Mouse (Mus musculus): Measurements from ENCODE around the gene Nkx3-2. TPM values are rescaled to one million over a fixed set of nuclear protein-coding genes. Genes with fewer than 3 reads are reported as not detected.

Gene Nkx3-2
- polyA plus RNA-seq, 1 experiment from 2014 or later = 0.27 TPM

- H3K27ac ChIP-seq (ENCODE audit: low read depth, low read length) = no peak overlapping the region
- H3K4me2 ChIP-seq = no peak overlapping the region
- no peak overlapping the region for H3K4me3 ChIP-seq (ENCODE audit: low read depth, low read length)
- no peaks in the 10 kb centered on the region for H3K36me3 ChIP-seq (ENCODE audit: control insufficient read depth, insufficient read depth, low read length)
- H3K27me3 ChIP-seq (ENCODE audit: control insufficient read depth, insufficient read depth, low read length) = peaks cover 96% of the 10 kb centered on the region
- DNase-seq (ENCODE audit: low spot score, missing footprints) (peak; percentile 88), ATAC-seq (ENCODE audit: low FRiP score) (no peak)
- 6% methylated on average over 5 of the region's 5 CpGs for WGBS
- no peaks in the 10 kb centered on the region for H3K9me3 ChIP-seq (ENCODE audit: control insufficient read depth, low read length)
- H3K9ac ChIP-seq (ENCODE audit: low read length) = no peak overlapping the region
- H3K4me1 ChIP-seq (ENCODE audit: control insufficient read depth, insufficient read depth, low read length) = peaks cover 3% of the 10 kb centered on the region
Observed at GRCm38 (mm10) chr5:41757338-41757737, 7.0 kb downstream of the Nkx3-2 start.

- no peaks in the 10 kb centered on the region for H3K9me3 ChIP-seq (ENCODE audit: control insufficient read depth, low read length)
- no peak overlapping the region for H3K4me2 ChIP-seq
- no peak overlapping the region for H3K27ac ChIP-seq (ENCODE audit: low read depth, low read length)
- 5% methylated on average over 4 of the region's 4 CpGs for WGBS
- no peak overlapping the region for H3K9ac ChIP-seq (ENCODE audit: low read length)
- H3K4me3 ChIP-seq (ENCODE audit: low read depth, low read length) = no peak overlapping the region
- peaks cover 2% of the 10 kb centered on the region for H3K4me1 ChIP-seq (ENCODE audit: control insufficient read depth, insufficient read depth, low read length)
- peaks cover 96% of the 10 kb centered on the region for H3K27me3 ChIP-seq (ENCODE audit: control insufficient read depth, insufficient read depth, low read length)
- H3K36me3 ChIP-seq (ENCODE audit: control insufficient read depth, insufficient read depth, low read length) = no peaks in the 10 kb centered on the region
- DNase-seq (ENCODE audit: low spot score, missing footprints) (peak; percentile 86), ATAC-seq (ENCODE audit: low FRiP score) (no peak)
Observed at GRCm38 (mm10) chr5:41756396-41756795, 7.9 kb downstream of the Nkx3-2 start.

DNA sequence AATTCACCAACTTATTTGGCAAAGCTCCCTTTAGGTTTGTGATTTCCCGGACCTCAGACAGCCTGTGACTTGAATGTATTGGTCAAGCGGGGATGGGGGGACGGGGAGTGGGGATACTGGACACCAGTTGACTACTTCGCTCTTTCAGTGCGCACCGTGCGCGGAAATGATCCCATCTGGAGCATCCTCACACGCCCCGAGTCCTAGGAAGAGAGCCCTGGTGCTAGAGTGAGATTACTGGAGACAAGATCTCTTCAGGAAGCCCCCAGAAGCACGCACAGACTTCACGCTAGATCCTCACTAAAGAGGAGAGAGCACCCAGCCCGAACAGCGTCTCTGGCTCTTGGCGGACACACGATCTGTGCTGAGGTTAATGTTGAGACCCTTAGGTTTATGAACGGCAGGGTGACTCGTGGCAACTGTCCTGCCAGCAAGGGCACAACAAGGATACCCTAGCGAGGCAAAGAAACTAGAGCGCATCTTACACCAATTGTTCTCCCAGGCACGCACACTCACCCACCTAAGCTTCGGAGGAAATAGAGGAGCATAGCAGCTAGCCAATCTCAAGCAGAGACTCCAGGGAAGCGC, 8.8 kb downstream of the Nkx3-2 start:
- H3K36me3 ChIP-seq (ENCODE audit: control insufficient read depth, insufficient read depth, low read length) = no peaks in the 10 kb centered on the region
- no peaks in the 10 kb centered on the region for H3K9me3 ChIP-seq (ENCODE audit: control insufficient read depth, low read length)
- H3K27ac ChIP-seq (ENCODE audit: low read depth, low read length) = no peak overlapping the region
- under 1% methylated on average over 23 of the region's 23 CpGs for WGBS
- ATAC-seq (ENCODE audit: low FRiP score) (no peak), DNase-seq (ENCODE audit: low spot score, missing footprints) (peak; percentile 94)
- H3K4me1 ChIP-seq (ENCODE audit: control insufficient read depth, insufficient read depth, low read length) = no peaks in the 10 kb centered on the region; the same call in 1 of the 2 replicates
- H3K27me3 ChIP-seq (ENCODE audit: control insufficient read depth, insufficient read depth, low read length) = peaks cover 97% of the 10 kb centered on the region
- H3K4me2 ChIP-seq = no peak overlapping the region
- no peak overlapping the region for H3K9ac ChIP-seq (ENCODE audit: low read length)
- no peak overlapping the region for H3K4me3 ChIP-seq (ENCODE audit: low read depth, low read length)

- H3K4me2 ChIP-seq = no peak overlapping the region
- H3K4me1 ChIP-seq (ENCODE audit: control insufficient read depth, insufficient read depth, low read length) = no peaks in the 10 kb centered on the region; the same call in 1 of the 2 replicates
- H3K9ac ChIP-seq (ENCODE audit: low read length) = no peak overlapping the region
- H3K27me3 ChIP-seq (ENCODE audit: control insufficient read depth, insufficient read depth, low read length) = peaks cover 97% of the 10 kb centered on the region
- no peak overlapping the region for H3K4me3 ChIP-seq (ENCODE audit: low read depth, low read length)
- no peak overlapping the region for H3K27ac ChIP-seq (ENCODE audit: low read depth, low read length)
- ATAC-seq (ENCODE audit: low FRiP score) = no peak
- WGBS = 0% methylated on average over 16 of the region's 16 CpGs
- no peaks in the 10 kb centered on the region for H3K9me3 ChIP-seq (ENCODE audit: control insufficient read depth, low read length)
- no peaks in the 10 kb centered on the region for H3K36me3 ChIP-seq (ENCODE audit: control insufficient read depth, insufficient read depth, low read length)
- no peak for DNase-seq (ENCODE audit: low spot score, missing footprints)
Observed at GRCm38 (mm10) chr5:41754836-41755235, 9.5 kb downstream of the Nkx3-2 start.

- no peaks in the 10 kb centered on the region for H3K36me3 ChIP-seq (ENCODE audit: control insufficient read depth, insufficient read depth, low read length)
- no peak overlapping the region for H3K4me3 ChIP-seq (ENCODE audit: low read depth, low read length)
- peak; percentile 94 for DNase-seq (ENCODE audit: low spot score, missing footprints)
- no peaks in the 10 kb centered on the region for H3K9me3 ChIP-seq (ENCODE audit: control insufficient read depth, low read length)
- 0% methylated on average over 17 of the region's 17 CpGs for WGBS
- H3K4me1 ChIP-seq (ENCODE audit: control insufficient read depth, insufficient read depth, low read length) = no peaks in the 10 kb centered on the region; the same call in 1 of the 2 replicates
- H3K4me2 ChIP-seq = no peak overlapping the region
- peak; percentile 49; the same call in 1 of the 2 replicates for ATAC-seq (ENCODE audit: low FRiP score)
- H3K27ac ChIP-seq (ENCODE audit: low read depth, low read length) = no peak overlapping the region
- no peak overlapping the region for H3K9ac ChIP-seq (ENCODE audit: low read length)
- H3K27me3 ChIP-seq (ENCODE audit: control insufficient read depth, insufficient read depth, low read length) = peaks cover 99% of the 10 kb centered on the region
Observed at GRCm38 (mm10) chr5:41754226-41754775, 10.0 kb downstream of the Nkx3-2 start.

DNA sequence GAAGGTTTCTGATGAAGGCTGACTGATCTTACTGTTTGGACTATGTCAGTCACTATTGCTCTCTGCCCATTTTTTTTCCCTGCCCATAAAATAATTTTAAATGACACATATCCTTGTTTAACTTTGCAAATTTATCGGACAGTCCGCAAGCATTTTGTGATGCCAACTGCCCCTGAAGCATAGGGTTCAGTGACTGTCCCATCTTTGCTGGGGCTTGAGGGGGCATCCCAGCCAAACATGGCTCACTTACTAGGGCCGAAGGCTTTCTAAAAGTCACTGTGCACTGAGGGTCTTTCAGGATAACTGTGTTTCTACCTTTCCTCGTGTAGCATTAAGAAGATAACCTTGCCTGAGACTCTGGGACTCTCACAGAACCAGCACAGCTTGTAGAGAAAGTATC, 11.6 kb downstream of the Nkx3-2 start:
- Histone ChIP-seq H3K4me2 (no peak overlapping the region), H3K4me1 (ENCODE audit: control insufficient read depth, insufficient read depth, low read length) (no peaks in the 10 kb centered on the region; the same call in 1 of the 2 replicates), H3K36me3 (ENCODE audit: control insufficient read depth, insufficient read depth, low read length) (no peaks in the 10 kb centered on the region), H3K4me3 (ENCODE audit: low read depth, low read length) (no peak overlapping the region), H3K9me3 (ENCODE audit: control insufficient read depth, low read length) (no peaks in the 10 kb centered on the region), H3K27ac (ENCODE audit: low read depth, low read length) (no peak overlapping the region), H3K27me3 (ENCODE audit: control insufficient read depth, insufficient read depth, low read length) (peaks cover 99% of the 10 kb centered on the region), H3K9ac (ENCODE audit: low read length) (no peak overlapping the region)
- WGBS = 30% methylated on average over 4 of the region's 4 CpGs
- no peak for ATAC-seq (ENCODE audit: low FRiP score)
- peak; percentile 91 for DNase-seq (ENCODE audit: low spot score, missing footprints)

GRCm38 (mm10) chr5:41744898-41745780, 19.2 kb downstream of the Nkx3-2 start:
- Histone ChIP-seq H3K4me1 (ENCODE audit: control insufficient read depth, insufficient read depth, low read length) (no peaks in the 10 kb centered on the region), H3K9ac (ENCODE audit: low read length) (no peak overlapping the region), H3K4me3 (ENCODE audit: low read depth, low read length) (no peak overlapping the region), H3K9me3 (ENCODE audit: control insufficient read depth, low read length) (no peaks in the 10 kb centered on the region), H3K27me3 (ENCODE audit: control insufficient read depth, insufficient read depth, low read length) (peaks cover 53% of the 10 kb centered on the region), H3K36me3 (ENCODE audit: control insufficient read depth, insufficient read depth, low read length) (no peaks in the 10 kb centered on the region), H3K27ac (ENCODE audit: low read depth, low read length) (no peak overlapping the region), H3K4me2 (no peak overlapping the region)
- WGBS = 2% methylated on average over 12 of the region's 15 CpGs
- DNase-seq (ENCODE audit: low spot score, missing footprints) = peak; percentile 88
- peak; percentile 59 for ATAC-seq (ENCODE audit: low FRiP score)

- H3K4me1 ChIP-seq (ENCODE audit: control insufficient read depth, insufficient read depth, low read length) = no peaks in the 10 kb centered on the region
- no peak for DNase-seq (ENCODE audit: low spot score, missing footprints)
- no peak overlapping the region for H3K4me2 ChIP-seq
- no peak overlapping the region for H3K9ac ChIP-seq (ENCODE audit: low read length)
- H3K27ac ChIP-seq (ENCODE audit: low read depth, low read length) = no peak overlapping the region
- no peak overlapping the region for H3K4me3 ChIP-seq (ENCODE audit: low read depth, low read length)
- H3K27me3 ChIP-seq (ENCODE audit: control insufficient read depth, insufficient read depth, low read length) = peaks cover 44% of the 10 kb centered on the region
- no peaks in the 10 kb centered on the region for H3K9me3 ChIP-seq (ENCODE audit: control insufficient read depth, low read length)
- no peaks in the 10 kb centered on the region for H3K36me3 ChIP-seq (ENCODE audit: control insufficient read depth, insufficient read depth, low read length)
- 0 out of 2 replicates have a peak, but pooled peaks have one; percentile 33 for ATAC-seq (ENCODE audit: low FRiP score)
- 6% methylated on average over 7 of the region's 7 CpGs for WGBS
Observed at GRCm38 (mm10) chr5:41744234-41744633, 20.1 kb downstream of the Nkx3-2 start.

DNA sequence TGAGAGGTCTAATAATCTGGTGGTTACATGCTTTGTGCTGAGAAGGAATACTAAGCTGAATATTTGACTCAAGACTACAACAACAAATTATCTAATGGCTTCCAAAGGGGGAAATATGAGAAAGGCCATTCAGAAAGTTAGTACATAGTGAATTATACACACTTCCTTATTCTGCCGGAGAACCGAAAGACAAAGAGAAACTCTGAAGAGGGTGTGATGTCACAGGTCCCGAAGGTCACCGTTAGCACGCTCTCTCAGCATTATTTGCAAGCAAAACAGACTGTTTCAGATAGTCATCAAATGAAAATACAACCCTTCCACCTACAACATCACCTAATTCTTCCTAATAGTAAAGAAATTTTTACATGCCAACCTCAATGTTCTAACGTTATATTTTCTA, 25.5 kb downstream of the Nkx3-2 start:
- DNase-seq (ENCODE audit: low spot score, missing footprints) = no peak
- H3K27ac ChIP-seq (ENCODE audit: low read depth, low read length) = no peak overlapping the region
- no peaks in the 10 kb centered on the region for H3K36me3 ChIP-seq (ENCODE audit: control insufficient read depth, insufficient read depth, low read length)
- 77% methylated on average over 6 of the region's 6 CpGs for WGBS
- ATAC-seq (ENCODE audit: low FRiP score) = no peak
- no peak overlapping the region for H3K9ac ChIP-seq (ENCODE audit: low read length)
- no peaks in the 10 kb centered on the region for H3K4me1 ChIP-seq (ENCODE audit: control insufficient read depth, insufficient read depth, low read length)
- no peaks in the 10 kb centered on the region for H3K9me3 ChIP-seq (ENCODE audit: control insufficient read depth, low read length)
- H3K27me3 ChIP-seq (ENCODE audit: control insufficient read depth, insufficient read depth, low read length) = peaks cover 2% of the 10 kb centered on the region
- H3K4me3 ChIP-seq (ENCODE audit: low read depth, low read length) = no peak overlapping the region
- H3K4me2 ChIP-seq = no peak overlapping the region
